Mouse (Mus musculus): ENCODE results near the gene Gm3448. TPM values are rescaled to one million over a fixed set of nuclear protein-coding genes. Genes with fewer than 3 reads are reported as not detected.
"Not testable (repeated sequence)": the region's sequence is repeated elsewhere in the genome, so short reads cannot be mapped to it uniquely, and the experiment has no call there.

The Gm3448 gene
- polyA plus RNA-seq, 1 experiment, result 3.7 TPM

- H3K27ac ChIP-seq (ENCODE audit: insufficient read depth, low read length); H3K4me1 ChIP-seq (ENCODE audit: control insufficient read depth, insufficient read depth, low read length); H3K4me3 ChIP-seq (ENCODE audit: insufficient read depth, low read length): not testable (repeated sequence)
Measured at GRCm38 (mm10) chr17:14961557-14962154, 79.7 kb downstream of the Gm3448 start.

GRCm38 (mm10) chr17:14960951-14961556 is 80.3 kb downstream of the Gm3448 start, which contains the start of gene Phf10:
Gene Phf10 (minus strand): TSS chr17:14961273.
- H3K27ac ChIP-seq (ENCODE audit: insufficient read depth, low read length), result not testable (repeated sequence)

GRCm38 (mm10) chr17:14960520-14960919 is 80.8 kb downstream of the Gm3448 start:
- Histone ChIP-seq H3K27ac (ENCODE audit: insufficient read depth, low read length) (no peak overlapping the region), H3K4me3 (ENCODE audit: insufficient read depth, low read length) (peak overlapping the region; percentile 79), H3K4me1 (ENCODE audit: control insufficient read depth, insufficient read depth, low read length) (peaks cover 1% of the 10 kb centered on the region; the same call in 1 of the 2 replicates)
- TF ChIP-seq CTCF (IDR thresholded peaks at IDR 0.05; ENCODE audit: extremely low read depth, insufficient read depth, low read length) (no peak), POLR2A (IDR thresholded peaks at IDR 0.05; ENCODE audit: extremely low read depth, insufficient read depth, low read length) (no peak)

More at GRCm38 (mm10) chr17:14960951-14961556, 80.3 kb downstream of the Gm3448 start, which contains the start of gene Phf10:
- H3K4me3 ChIP-seq (ENCODE audit: insufficient read depth, low read length), result peak within 1 kb of the TSS; percentile 79
- not testable (repeated sequence) for H3K4me1 ChIP-seq (ENCODE audit: control insufficient read depth, insufficient read depth, low read length)

GRCm38 (mm10) chr17:14959979-14960378 is 81.4 kb downstream of the Gm3448 start:
- no peak overlapping the region for H3K27ac ChIP-seq (ENCODE audit: insufficient read depth, low read length)
- no peak for TF ChIP-seq POLR2A (IDR thresholded peaks at IDR 0.05; ENCODE audit: extremely low read depth, insufficient read depth, low read length)
- no peak for TF ChIP-seq CTCF (IDR thresholded peaks at IDR 0.05; ENCODE audit: extremely low read depth, insufficient read depth, low read length)
- peaks cover 1% of the 10 kb centered on the region; the same call in 1 of the 2 replicates for H3K4me1 ChIP-seq (ENCODE audit: control insufficient read depth, insufficient read depth, low read length)
- H3K4me3 ChIP-seq (ENCODE audit: insufficient read depth, low read length), result peak overlapping the region; percentile 79; the same call in 1 of the 2 replicates

- Histone ChIP-seq H3K27ac (ENCODE audit: insufficient read depth, low read length) (no peak overlapping the region), H3K4me1 (ENCODE audit: control insufficient read depth, insufficient read depth, low read length) (peaks cover 1% of the 10 kb centered on the region; the same call in 1 of the 2 replicates), H3K4me3 (ENCODE audit: insufficient read depth, low read length) (no peak overlapping the region)
- no peak for TF ChIP-seq CTCF (IDR thresholded peaks at IDR 0.05; ENCODE audit: extremely low read depth, insufficient read depth, low read length)
- TF ChIP-seq POLR2A (IDR thresholded peaks at IDR 0.05; ENCODE audit: extremely low read depth, insufficient read depth, low read length), result no peak
Measured at GRCm38 (mm10) chr17:14958686-14959327, 82.5 kb downstream of the Gm3448 start.

GRCm38 (mm10) chr17:14953452-14953851 is 87.9 kb downstream of the Gm3448 start:
- peaks cover 2% of the 10 kb centered on the region; the same call in 1 of the 2 replicates for H3K4me1 ChIP-seq (ENCODE audit: control insufficient read depth, insufficient read depth, low read length)
- no peak overlapping the region for H3K27ac ChIP-seq (ENCODE audit: insufficient read depth, low read length)
- H3K4me3 ChIP-seq (ENCODE audit: insufficient read depth, low read length), result no peak overlapping the region
- no peak for TF ChIP-seq POLR2A (IDR thresholded peaks at IDR 0.05; ENCODE audit: extremely low read depth, insufficient read depth, low read length)

DNA sequence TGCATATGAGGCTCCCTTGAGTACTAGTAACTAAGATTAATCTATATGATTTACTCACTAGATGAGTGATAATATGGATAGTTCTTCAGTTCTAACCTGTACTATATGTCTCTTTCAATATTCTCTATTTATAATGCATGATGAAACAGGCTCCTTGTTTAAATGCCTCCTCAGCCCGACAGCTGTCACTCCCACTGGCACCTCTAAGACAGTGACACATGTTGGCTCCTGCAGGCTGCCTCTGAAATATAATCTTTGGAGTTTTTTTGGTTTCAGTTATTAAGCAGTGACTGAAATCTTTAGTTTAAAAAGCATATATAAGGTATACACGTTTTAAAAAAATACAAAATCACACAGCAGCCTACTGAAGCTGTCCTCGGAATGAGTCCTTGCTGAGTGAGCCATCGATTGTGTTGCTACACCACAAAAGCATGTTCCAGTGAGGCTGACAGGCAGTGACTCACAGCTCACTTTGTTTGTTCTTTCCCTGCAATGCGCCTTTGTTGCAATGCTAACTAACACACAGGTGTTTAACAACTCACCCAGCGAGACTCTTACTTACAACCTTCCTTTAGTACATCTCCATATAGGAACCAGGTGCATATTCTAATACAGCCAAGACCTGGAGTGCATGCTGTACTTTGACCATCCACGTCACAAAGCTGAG is 92.0 kb downstream of the Gm3448 start:
- Histone ChIP-seq H3K4me3 (ENCODE audit: insufficient read depth, low read length) (no peak overlapping the region), H3K4me1 (ENCODE audit: control insufficient read depth, insufficient read depth, low read length) (peaks cover 4% of the 10 kb centered on the region; the same call in 1 of the 2 replicates), H3K27ac (ENCODE audit: insufficient read depth, low read length) (no peak overlapping the region)
- TF ChIP-seq POLR2A (IDR thresholded peaks at IDR 0.05; ENCODE audit: extremely low read depth, insufficient read depth, low read length) (no peak), CTCF (IDR thresholded peaks at IDR 0.05; ENCODE audit: extremely low read depth, insufficient read depth, low read length) (no peak)

Other genes starting within 250 kb of the Gm3448 start
- 5.1 and 6.0 TPM in 2 replicates for gene Wdr27, start 98.4 kb downstream of the Gm3448 start, polyA plus RNA-seq (2012; rRNA removed)
- 16.6 and 17.3 TPM in 2 replicates for gene 1600012H06Rik, start 98.4 kb downstream of the Gm3448 start, polyA plus RNA-seq (2012; rRNA removed)
- gene Phf10, start 80.3 kb downstream of the Gm3448 start, polyA plus RNA-seq (2012; rRNA removed), result 46.4 and 46.7 TPM in 2 replicates
- gene 9030025P20Rik, start 63.1 kb downstream of the Gm3448 start, polyA plus RNA-seq (2012; rRNA removed), result 16.3 and 16.9 TPM in 2 replicates
- 0.61 and 0.83 TPM in 2 replicates for gene Gm3417, start 62.7 kb downstream of the Gm3448 start, polyA plus RNA-seq (2012; rRNA removed)
- gene Gm3435, start 31.4 kb downstream of the Gm3448 start, polyA plus RNA-seq (2012; rRNA removed), result 7.6 and 9.0 TPM in 2 replicates
- gene Ermard, start 329 bp downstream of the Gm3448 start, polyA plus RNA-seq (2012; rRNA removed), result 67.1 and 80.8 TPM in 2 replicates
- gene Tcte3, start within 50 bp of the Gm3448 start, polyA plus RNA-seq (2012; rRNA removed), result 0.48 TPM in 1 of 2 replicates, not detected in the other